Mouse (Mus musculus) B cell, adult 62 days (primary cell): Measurements from ENCODE around the gene Npepps. TPM values are rescaled to one million over a fixed set of nuclear protein-coding genes. Genes with fewer than 3 reads are reported as not detected.

Experiments used
- total RNA-seq: library from RNA; stranded (reverse); gene quantifications from 4 replicates; pipeline ENCODE4 v1.2.4, GENCODE M21; 2023

Npepps gene
- 56.4 to 68.3 TPM (median 60.4 TPM) in 4 replicates for total RNA-seq

GRCm38 (mm10) chr11:97280216-97280861, at the start of gene Npepps:
TSS of gene Npepps (minus strand) at chr11:97280638.

DNA sequence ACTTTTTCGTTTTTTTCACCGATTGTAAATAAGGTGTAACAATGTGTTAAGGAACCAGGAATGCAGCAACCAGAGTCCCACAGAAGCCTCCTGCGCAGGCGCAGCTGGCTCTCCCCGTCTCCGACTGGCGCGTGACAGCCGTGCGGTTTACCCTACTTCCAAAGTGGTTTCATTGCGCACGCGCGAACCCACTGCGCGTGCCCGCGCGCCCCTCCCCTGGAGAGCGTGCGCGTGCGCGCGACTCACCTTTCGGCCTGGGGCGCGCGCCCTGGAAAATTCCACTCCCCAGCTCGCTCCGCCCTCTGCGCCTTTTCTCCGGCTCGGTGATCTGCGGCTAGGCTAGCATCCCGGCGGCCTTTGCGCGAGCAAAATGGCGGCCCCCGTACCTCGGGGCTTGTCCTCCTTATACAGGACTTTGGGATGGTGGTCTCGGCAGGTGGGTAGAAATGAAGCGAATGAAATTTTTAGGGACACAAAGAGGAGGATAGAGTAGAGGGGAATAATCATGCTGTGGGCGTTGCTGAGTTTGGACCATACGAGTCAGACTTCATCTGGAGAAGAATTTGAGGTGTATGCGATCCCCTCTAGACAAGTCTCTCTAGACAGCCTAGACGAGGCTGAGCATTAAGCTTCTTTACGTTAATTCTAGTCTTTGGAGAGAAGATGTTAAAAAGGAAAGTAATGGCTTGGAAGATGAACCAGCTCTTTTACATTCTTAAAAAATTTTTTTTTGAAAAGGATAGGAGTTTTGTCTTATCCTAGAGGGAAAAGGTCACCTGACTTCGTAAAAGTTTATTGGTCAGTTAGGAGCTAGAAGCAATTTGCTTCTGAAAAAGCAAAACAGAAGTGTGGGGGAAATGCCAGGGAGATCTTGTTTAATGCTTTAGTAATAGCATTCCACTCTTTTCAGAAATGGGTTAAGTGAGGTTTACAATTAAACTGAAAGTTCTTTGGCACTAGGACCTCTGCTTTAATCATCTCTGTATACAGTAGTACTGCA, 35.4 kb upstream of the Npepps start, which contains the start of gene Mrpl45:
Gene Mrpl45 (plus strand): TSS at position 213 of the 1,000 bp plus-strand sequence.

GRCm38 (mm10) chr11:97187764-97188642, 92.4 kb downstream of the Npepps start, which contains the start of gene Kpnb1:
TSS of gene Kpnb1 (minus strand) at chr11:97187881.

Other genes with a start within 250 kb of the Npepps start
- gene Lrrc46, start 239.2 kb downstream of the Npepps start, total RNA-seq: not detected in 4 replicates
- 38.6 to 47.2 TPM (median 42.0 TPM) in 4 replicates for gene Mrpl10, start 239.1 kb downstream of the Npepps start, total RNA-seq
- 35.6 to 40.5 TPM (median 37.0 TPM) in 4 replicates for gene Osbpl7, start 230.0 kb downstream of the Npepps start, total RNA-seq
- gene Tbx21, start 165.3 kb downstream of the Npepps start, total RNA-seq: 2.2 to 3.2 TPM (median 2.8 TPM) in 4 replicates
- 0.43 to 1.5 TPM (median 0.78 TPM) in 4 replicates for gene Tbkbp1, start 129.1 kb downstream of the Npepps start, total RNA-seq
- gene Kpnb1, start 92.8 kb downstream of the Npepps start, total RNA-seq: 127 to 138 TPM (median 131 TPM) in 4 replicates
- 15.7 to 18.3 TPM (median 16.7 TPM) in 4 replicates for gene Mrpl45, start 35.1 kb upstream of the Npepps start, total RNA-seq
- 0.17 TPM in 1 of 4 replicates, not detected in the others for gene Gpr179, start 71.4 kb upstream of the Npepps start, total RNA-seq
- gene Socs7, start 81.9 kb upstream of the Npepps start, total RNA-seq: 18.9 to 24.6 TPM (median 22.4 TPM) in 4 replicates
- gene Arhgap23, start 134.9 kb upstream of the Npepps start, total RNA-seq: 0.27 to 0.75 TPM (median 0.46 TPM) in 4 replicates
- not detected in 4 replicates for gene 4933428G20Rik, start 219.7 kb upstream of the Npepps start, total RNA-seq